Mouse (Mus musculus) bone marrow macrophage, adult 2 months (primary cell): ENCODE results near the gene Exoc4.

Experiments
- CTCF ChIP-seq: IDR thresholded peaks from 2 replicates; pipeline ENCODE4 v1.5.1; 2012; ENCODE audit warnings: low read depth, mild to moderate bottlenecking, low read length, moderate library complexity
- POLR2A ChIP-seq: IDR thresholded peaks from 2 replicates; pipeline ENCODE4 v1.6.1; 2012; ENCODE audit warnings: mild to moderate bottlenecking, low read depth, low read length, borderline replicate concordance

- TF ChIP-seq POLR2A, result no peak
- no peak for TF ChIP-seq CTCF
These were observed 714.2 kb downstream of the Exoc4 start for GRCm38 (mm10) chr6:33963092-33963491.
